Mouse (Mus musculus) liver, embryonic 14.5 days (tissue): ENCODE data around the gene 4933434E20Rik. TPM values are rescaled to one million over a fixed set of nuclear protein-coding genes. Genes with fewer than 3 reads are reported as not detected.

Source experiments
- ATAC-seq: fragments of 200-750 bp; cut with Nextera tagmentation; 2 replicates; pipeline ENCODE4 v1.8.0; 2017; ENCODE audit warnings: moderate number of reproducible peaks, mild to moderate bottlenecking, moderate library complexity; ENCODE audit not compliant: insufficient read depth
- DNase-seq, 3 experiments: peaks; one replicate each; pipeline ENCODE4 v3.0.0-alpha.2; 2012 to 2013; ENCODE audit warnings: low read depth in 3 of 3, low spot score in 3 of 3
- H3K27ac ChIP-seq: fragments of 300-500 bp; sonication (generic); 2 replicates; pipeline ENCODE4 v1.5.1; 2014; ENCODE audit warnings: moderate library complexity, mild to moderate bottlenecking, control low read depth, inconsistent platforms
- H3K27me3 ChIP-seq: fragments of 300-500 bp; sonication (generic); 2 replicates; pipeline ENCODE4 v1.6.1; 2014; ENCODE audit warnings: mild to moderate bottlenecking, low read length, moderate library complexity; ENCODE audit not compliant: control insufficient read depth, insufficient read depth
- H3K36me3 ChIP-seq: fragments of 300-500 bp; sonication (generic); replicated peaks from 2 replicates; pipeline ENCODE4 v1.6.1; 2014; ENCODE audit warnings: low read depth; ENCODE audit not compliant: control insufficient read depth, insufficient read depth
- H3K4me1 ChIP-seq, 2 experiments: fragments of 200-500 bp in 1 of 2; fragments of 300-500 bp in 1 of 2; sonication (generic) in 1 of 2; replicated peaks; 2 replicates each; pipeline ENCODE4 v1.6.1; 2012 to 2014; ENCODE audit warnings: antibody characterized with exemption in 1 of 2, inconsistent platforms in 1 of 2, low read length in 1 of 2; ENCODE audit not compliant: control insufficient read depth in 2 of 2, insufficient read depth in 2 of 2
- H3K4me2 ChIP-seq: fragments of 300-500 bp; sonication (generic); 2 replicates; pipeline ENCODE4 v1.6.1; 2014; ENCODE audit warnings: low read depth, mild to moderate bottlenecking, control low read depth, moderate library complexity
- H3K4me3 ChIP-seq, 2 experiments: fragments of 200-500 bp in 1 of 2; fragments of 300-500 bp in 1 of 2; sonication (generic) in 1 of 2; 2 replicates each; pipeline ENCODE4 v1.5.1; 2012 to 2014; ENCODE audit warnings: low read depth in 2 of 2, low read length in 2 of 2, mild to moderate bottlenecking in 2 of 2, control low read depth in 1 of 2, inconsistent platforms in 1 of 2, moderate library complexity in 1 of 2; ENCODE audit not compliant: insufficient read depth in 1 of 2
- H3K9ac ChIP-seq: fragments of 300-500 bp; sonication (generic); replicated peaks from 2 replicates; pipeline ENCODE4 v1.6.1; 2014; ENCODE audit warnings: mild to moderate bottlenecking, control low read depth, moderate library complexity
- H3K9me3 ChIP-seq: fragments of 300-500 bp; sonication (generic); 2 replicates; pipeline ENCODE4 v1.6.1; 2016; ENCODE audit warnings: low read length, mixed read lengths; ENCODE audit not compliant: control insufficient read depth
- CTCF ChIP-seq: IDR thresholded peaks from 2 replicates; pipeline ENCODE4 v1.5.1; 2016; ENCODE audit warnings: antibody characterized with exemption, low read depth, control low read depth
- EP300 ChIP-seq: IDR thresholded peaks from 2 replicates; pipeline ENCODE4 v1.6.1; 2016; ENCODE audit warnings: antibody characterized with exemption, low read depth
- WGBS: fragments of 180-500 bp; shearing (Covaris S2); extraction: QIAGEN DNeasy Blood & Tissue Kit; methylation state at CpG from one replicate; pipeline ENCODE4 v1.1.7; 2014; ENCODE audit not compliant: insufficient replicate concordance; 5-methylcytosine and 5-hydroxymethylcytosine counted together
- polyA plus RNA-seq, 2 experiments: library from polyadenylated mRNA; depleted of rRNA in 1 of 2; stranded (reverse) in 1 of 2; unstranded in 1 of 2; fragments of >200 nt; fragmentation: Nextera tagmentation in 1 of 2; extraction: Ambion mirVana in 1 of 2; gene quantifications; 2 replicates each; pipeline versions ENCODE4 v1.2.1 to v1.2.3; 2012 to 2014

Gene 4933434E20Rik
- polyA plus RNA-seq (2012; rRNA removed) = 15.6 and 19.1 TPM in 2 replicates
- 83.8 and 89.6 TPM in 2 replicates for polyA plus RNA-seq (2014; fragmentation: Nextera tagmentation; extraction: Ambion mirVana)

GRCm38 (mm10) chr3:90051441-90052350, at the start of gene 4933434E20Rik:
TSS of gene 4933434E20Rik (plus strand) at chr3:90051636.
- no peaks in the 10 kb centered on the region for H3K9me3 ChIP-seq
- H3K4me2 ChIP-seq = peak within 1 kb of the TSS; percentile 83
- peaks cover 20% of the 10 kb centered on the region for H3K36me3 ChIP-seq
- H3K27me3 ChIP-seq = no peaks in the 10 kb centered on the region
- peaks cover 10 to 17% of the 10 kb centered on the region in 2 experiments for H3K4me1 ChIP-seq
- H3K4me3 ChIP-seq = peak within 1 kb of the TSS; percentile 96 to 97
- peak within 1 kb of the TSS; percentile 93 for H3K9ac ChIP-seq
- DNase-seq = peak; percentile 47 to 49 (median 49)
- peak within 1 kb of the TSS; percentile 88 for H3K27ac ChIP-seq
- ATAC-seq = peak; percentile 57
- under 1% methylated on average over 41 of the region's 43 CpGs for WGBS
- TF ChIP-seq EP300 = no peak
- peak; percentile 23; the same call in 1 of the 2 replicates for TF ChIP-seq CTCF

DNA sequence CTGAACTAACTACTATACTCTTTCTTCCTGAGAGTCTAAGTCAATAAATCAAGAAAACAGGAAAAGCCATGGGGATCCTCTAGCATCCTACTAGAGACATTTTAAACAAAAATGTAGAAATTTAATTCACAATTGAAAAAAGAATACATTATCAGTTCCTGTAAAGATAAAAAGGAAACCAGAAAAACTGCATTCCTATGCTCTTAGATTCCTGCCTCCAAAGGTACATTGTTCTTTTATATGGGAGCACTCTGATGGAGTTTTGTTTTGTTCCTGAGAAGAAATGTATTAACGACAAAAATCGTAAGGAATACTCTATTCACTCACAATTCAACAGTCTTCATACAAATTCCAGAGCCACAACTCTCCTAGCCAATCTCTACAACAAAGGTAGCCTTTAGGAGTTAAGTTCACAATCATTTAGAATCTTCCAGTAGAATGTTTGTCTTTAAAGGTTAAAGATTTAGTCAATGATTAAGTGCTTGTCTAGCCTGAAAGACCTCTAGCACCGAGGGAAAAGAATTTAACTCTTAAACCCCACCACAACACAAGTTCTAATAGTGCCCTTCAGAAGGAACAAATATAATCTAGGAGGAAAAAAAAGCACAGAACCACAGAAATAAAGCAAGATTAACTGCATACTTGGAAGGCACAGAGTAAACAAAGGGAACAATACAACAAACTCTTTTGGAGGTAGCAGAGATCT, 47.2 kb upstream of the 4933434E20Rik start:
- Histone ChIP-seq H3K9me3 (no peaks in the 10 kb centered on the region), H3K27ac (no peak overlapping the region), H3K4me2 (peak overlapping the region; percentile 9; the same call in 1 of the 2 replicates), H3K9ac (no peak overlapping the region), H3K36me3 (peaks cover 54% of the 10 kb centered on the region), H3K27me3 (no peaks in the 10 kb centered on the region), H3K4me3 (no peak overlapping the region), H3K4me1 (peaks cover 0 to 5% of the 10 kb centered on the region in 2 experiments; a peak in 2 of 4 replicates)
- 62% methylated on average over 3 of the region's 3 CpGs for WGBS
- DNase-seq = no peak
- TF ChIP-seq EP300 = no peak
- TF ChIP-seq CTCF = no peak
- ATAC-seq = no peak

DNA sequence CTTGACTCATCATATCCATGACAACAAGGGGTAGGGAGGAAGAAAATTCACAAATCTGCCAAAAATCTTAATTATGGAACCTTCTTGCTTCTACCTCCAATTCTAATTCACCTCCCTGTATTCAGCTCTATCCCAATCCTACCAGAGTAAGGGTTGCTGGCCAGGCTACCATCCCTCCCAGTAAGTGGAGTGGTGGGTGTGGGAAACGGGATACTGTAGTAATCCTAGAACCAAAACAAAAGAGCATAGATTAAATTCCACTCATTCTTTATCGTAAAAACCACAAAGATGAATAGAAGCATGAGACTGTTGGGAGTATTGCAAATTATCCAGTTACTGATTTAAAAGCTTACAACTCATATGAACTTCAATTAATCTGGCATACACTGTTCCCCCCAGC, 41.1 kb upstream of the 4933434E20Rik start:
- Histone ChIP-seq H3K27ac (no peak overlapping the region), H3K4me3 (no peak overlapping the region), H3K36me3 (peaks cover 92% of the 10 kb centered on the region), H3K9me3 (no peaks in the 10 kb centered on the region), H3K4me1 (no peaks in the 10 kb centered on the region), H3K27me3 (no peaks in the 10 kb centered on the region), H3K4me2 (no peak overlapping the region), H3K9ac (no peak overlapping the region)
- WGBS = 77% methylated on average over 2 of the region's 2 CpGs
- TF ChIP-seq CTCF (no peak), EP300 (no peak)
- no peak for ATAC-seq
- no peak for DNase-seq

GRCm38 (mm10) chr3:90016626-90017025, 34.8 kb upstream of the 4933434E20Rik start:
- Histone ChIP-seq H3K9me3 (no peaks in the 10 kb centered on the region), H3K4me1 (no peaks in the 10 kb centered on the region), H3K4me3 (no peak overlapping the region), H3K9ac (no peak overlapping the region), H3K36me3 (peaks cover 96% of the 10 kb centered on the region), H3K27ac (no peak overlapping the region), H3K4me2 (no peak overlapping the region), H3K27me3 (no peaks in the 10 kb centered on the region)
- 75% methylated on average over 4 of the region's 4 CpGs for WGBS
- ATAC-seq (no peak), DNase-seq (no peak)
- TF ChIP-seq CTCF = no peak
- TF ChIP-seq EP300 = no peak

DNA sequence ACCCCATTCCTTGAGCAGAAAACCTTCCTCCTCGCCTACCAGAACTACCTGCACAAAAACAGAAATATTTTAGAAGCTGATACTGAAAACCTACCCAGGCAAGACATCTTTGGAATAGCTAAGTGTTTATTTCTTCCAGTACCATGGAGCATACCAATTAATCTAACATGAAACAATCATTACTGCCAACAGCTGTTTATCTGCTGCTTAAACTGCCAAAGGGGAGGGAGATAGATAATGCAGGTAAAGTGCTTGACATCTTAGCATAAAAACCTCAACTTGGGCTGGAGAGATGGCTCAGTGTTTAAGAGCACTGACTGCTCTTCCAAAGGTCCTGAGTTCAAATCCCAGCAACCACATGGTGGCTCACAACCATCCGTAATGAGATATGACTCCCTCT, 16.8 kb upstream of the 4933434E20Rik start:
- no peak overlapping the region for H3K9ac ChIP-seq
- no peaks in the 10 kb centered on the region for H3K9me3 ChIP-seq
- TF ChIP-seq EP300 = peak; percentile 57
- TF ChIP-seq CTCF = no peak
- H3K4me1 ChIP-seq = no peaks in the 10 kb centered on the region
- H3K4me3 ChIP-seq = no peak overlapping the region
- DNase-seq (no peak), ATAC-seq (no peak)
- 75% methylated on average over 2 of the region's 2 CpGs for WGBS
- no peak overlapping the region for H3K4me2 ChIP-seq
- no peaks in the 10 kb centered on the region for H3K27me3 ChIP-seq
- peaks cover 73% of the 10 kb centered on the region for H3K36me3 ChIP-seq
- H3K27ac ChIP-seq = no peak overlapping the region
